Mouse (Mus musculus) layer of hippocampus, adult 11-12 months (tissue): ENCODE measurements around the gene Mtmr14.

Experiments
- DNase-seq: peaks from one replicate; pipeline ENCODE4 v3.0.0; 2022; ENCODE audit warnings: low spot score

Gene Mtmr14

DNA sequence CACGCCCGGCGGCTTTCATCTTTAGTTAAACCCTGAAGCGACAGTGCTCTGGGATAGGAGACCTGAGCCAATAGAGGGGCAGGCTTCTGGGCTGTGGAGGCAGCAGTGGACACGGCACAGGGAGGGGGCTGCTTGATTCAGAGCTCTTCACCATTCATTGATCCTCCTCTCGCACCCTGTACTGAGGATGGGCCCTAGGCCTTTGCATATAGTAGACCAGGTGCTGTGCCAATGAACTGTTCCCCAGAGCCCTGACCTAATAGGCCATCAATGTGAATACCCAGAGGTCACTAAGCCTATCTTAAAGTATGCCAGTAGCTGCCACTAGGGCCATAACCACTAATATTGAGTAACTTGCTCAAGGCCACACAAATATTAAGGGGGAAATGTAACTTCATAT lies 44.0 kb downstream of the Mtmr14 start:
- DNase-seq = no peak

DNA sequence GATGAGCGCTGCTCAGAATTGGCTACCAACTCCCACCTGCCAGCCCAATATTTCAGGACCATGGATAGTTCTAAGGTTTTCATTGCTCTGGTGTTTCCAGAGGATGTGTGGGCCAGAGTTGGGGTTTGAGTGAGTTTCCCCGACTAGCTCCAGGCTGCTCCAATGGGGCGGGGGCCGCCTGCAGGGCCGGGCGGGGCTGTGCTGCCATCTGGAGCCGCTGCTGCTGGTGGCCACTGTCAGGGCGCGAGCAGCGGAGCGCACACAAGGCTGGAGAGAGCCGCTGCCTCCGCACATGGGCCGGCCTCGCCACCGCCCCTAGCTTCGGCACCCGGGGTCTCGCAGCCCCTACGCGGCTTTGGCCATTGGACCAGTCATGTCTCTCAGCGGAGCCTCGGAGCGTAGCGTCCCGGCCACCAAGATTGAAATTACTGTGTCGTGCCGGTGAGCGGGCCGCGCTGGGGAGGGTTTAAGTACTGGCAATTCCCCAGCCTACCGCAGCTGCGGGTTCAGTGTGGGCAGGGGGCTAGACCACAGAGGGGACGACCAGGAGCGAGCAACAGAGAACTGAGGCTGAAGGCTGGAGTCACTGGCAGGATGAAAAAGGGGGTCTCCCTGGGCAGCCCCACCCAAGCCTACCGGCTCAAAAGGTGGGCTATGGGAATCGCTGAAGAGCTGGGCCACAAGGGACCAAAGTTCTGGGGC lies 44.6 kb downstream of the Mtmr14 start, which contains the start of gene Cpne9:
Gene Cpne9, plus strand, starts transcription at position 207 of the 702 bp plus-strand sequence.
- peak; percentile 21 for DNase-seq

- DNase-seq = no peak
Measured at GRCm38 (mm10) chr6:113282969-113283368, 45.3 kb downstream of the Mtmr14 start.

- no peak for DNase-seq
Measured at GRCm38 (mm10) chr6:113283500-113283899, 45.9 kb downstream of the Mtmr14 start.

DNA sequence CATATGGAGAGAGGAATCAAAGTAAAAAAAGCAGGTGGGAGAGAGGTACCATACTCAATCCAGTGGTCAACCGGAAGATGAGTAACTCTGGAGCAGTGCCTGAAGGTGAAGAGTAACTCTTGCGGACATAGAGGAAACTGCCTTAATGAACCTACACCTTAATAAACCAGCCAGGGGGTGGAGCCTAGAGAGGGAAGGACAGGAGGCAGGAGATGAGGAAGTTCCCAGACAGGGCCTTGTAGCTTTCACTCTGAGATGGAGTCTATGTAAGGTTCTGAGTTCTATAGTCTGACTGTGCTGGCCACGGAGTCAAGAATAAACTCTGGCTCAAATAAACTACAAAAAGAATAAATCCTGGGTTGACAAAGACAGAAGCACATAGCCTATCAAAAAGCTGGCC lies 47.3 kb downstream of the Mtmr14 start:
- no peak for DNase-seq

- no peak for DNase-seq
Measured at GRCm38 (mm10) chr6:113286316-113286715, 48.7 kb downstream of the Mtmr14 start.

DNA sequence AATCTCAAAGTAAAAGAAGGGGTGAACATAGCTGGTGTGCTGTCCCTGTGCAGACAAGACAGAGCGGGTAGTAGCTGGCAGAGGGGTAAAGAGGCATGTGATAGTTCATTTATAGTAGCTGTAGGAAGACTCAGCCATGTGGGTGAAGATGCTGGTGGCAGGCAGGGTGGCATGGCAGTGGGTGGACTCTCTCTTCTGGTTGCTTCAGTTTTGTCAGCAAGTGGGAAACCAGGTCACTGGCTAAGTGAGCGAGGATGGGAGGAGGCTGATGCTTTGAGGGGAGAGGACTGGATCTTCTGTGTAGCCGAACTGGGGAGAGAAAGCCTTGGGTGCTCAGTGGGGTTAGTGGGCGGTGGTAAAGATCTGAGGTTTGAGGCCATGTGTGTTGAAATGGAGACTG lies 49.6 kb downstream of the Mtmr14 start:
- DNase-seq = no peak

DNA sequence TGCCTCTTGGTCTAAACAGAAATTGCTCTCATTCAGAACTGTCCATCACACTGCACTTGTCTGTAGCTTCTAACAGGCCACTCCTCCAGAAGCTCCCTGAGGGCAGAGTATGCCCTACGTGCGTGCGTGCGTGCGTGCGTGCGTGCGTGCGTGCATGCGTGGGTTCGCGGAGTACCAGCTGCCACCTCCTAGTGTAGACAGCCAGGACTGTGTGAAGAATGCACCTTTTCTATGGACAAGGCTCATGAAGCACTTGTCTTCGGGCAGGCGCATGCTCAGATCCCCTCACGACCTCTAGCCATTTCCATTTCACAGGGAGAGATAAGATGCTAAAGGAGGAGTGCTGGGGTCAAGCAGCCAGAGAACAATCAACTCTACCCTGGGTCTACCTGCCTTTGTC lies 51.7 kb downstream of the Mtmr14 start:
- no peak for DNase-seq

DNA sequence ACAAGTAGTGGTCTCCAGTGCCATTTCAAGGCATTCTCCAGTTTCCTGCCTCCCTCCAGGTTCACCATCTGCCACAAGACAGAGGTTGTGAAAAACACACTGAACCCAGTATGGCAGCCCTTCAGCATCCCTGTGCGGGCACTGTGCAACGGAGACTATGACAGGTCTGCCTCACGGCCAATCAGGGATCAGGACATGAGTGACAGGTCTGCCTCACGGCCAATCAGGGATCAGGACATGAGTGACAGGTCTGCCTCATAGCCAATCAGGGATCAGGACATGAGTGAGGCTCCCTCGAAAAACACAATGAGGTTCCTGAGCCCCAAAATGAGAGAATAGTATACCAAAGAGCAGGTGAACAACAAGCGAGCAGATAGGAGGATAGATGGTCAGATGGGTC lies 52.7 kb downstream of the Mtmr14 start:
- DNase-seq = no peak

DNA sequence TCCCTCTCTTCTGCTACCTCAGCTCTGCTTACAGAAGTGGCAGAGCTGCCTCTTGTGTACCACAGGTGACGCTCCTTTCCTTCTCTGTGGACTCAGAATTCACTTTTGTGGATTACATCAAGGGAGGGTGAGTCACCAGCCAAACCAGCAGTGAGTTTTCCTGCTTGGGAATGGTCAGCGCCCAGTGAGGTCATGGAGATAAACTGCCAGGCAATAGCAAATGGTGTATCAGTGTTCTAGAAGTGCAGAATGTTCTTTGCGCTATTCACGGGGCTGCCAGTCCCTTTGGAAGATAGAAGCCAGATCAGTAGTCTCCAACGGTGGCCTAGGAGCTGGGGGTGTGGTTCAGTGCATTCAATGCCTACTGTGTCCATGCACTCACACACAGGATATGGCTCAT lies 55.3 kb downstream of the Mtmr14 start:
- DNase-seq = no peak

GRCm38 (mm10) chr6:113296046-113296445 lies 58.4 kb downstream of the Mtmr14 start:
- DNase-seq = no peak

GRCm38 (mm10) chr6:113296639-113297038 lies 59.0 kb downstream of the Mtmr14 start:
- no peak for DNase-seq

- no peak for DNase-seq
Measured at GRCm38 (mm10) chr6:113301350-113301749, 63.7 kb downstream of the Mtmr14 start.

DNA sequence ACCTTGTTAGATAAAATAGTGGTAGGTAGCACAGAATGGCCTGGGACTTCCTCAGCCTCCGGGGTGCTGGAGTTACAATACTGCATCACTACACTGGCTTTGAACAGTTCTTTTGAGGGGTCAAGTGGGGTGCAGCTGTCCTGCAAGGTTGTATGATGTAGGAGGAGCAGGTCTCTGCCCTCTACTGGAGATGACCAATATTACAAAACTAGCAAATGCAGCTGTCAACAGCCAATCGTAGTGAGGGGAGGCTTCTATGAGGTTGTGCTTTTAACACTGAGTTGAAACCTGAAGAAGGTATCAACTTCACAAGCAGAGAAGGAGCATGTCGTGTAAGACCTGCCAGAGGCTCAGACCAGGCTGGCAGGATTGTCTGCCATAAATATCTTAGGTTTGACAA lies 64.6 kb downstream of the Mtmr14 start:
- no peak for DNase-seq

- DNase-seq = peak; percentile 99
Measured at GRCm38 (mm10) chr6:113306322-113306985, 68.8 kb downstream of the Mtmr14 start.

DNA sequence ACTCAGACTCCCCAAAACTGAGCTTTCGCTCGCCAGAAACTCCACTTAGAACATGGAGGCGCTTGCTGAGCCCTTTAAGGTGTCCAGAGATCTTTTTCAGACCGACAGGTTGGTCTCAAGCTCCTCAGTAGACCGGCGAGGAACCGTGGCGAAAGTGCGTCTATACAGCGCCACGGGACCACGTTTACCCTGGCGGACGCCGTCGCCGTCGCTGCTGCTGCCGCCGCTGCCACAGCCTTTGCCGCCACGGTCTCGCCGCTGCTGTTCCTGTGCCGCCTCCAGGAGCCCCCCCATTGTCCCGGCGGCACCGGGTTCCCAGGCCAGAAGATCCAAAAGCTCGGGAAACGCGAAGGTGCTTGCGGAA lies 69.3 kb downstream of the Mtmr14 start, which contains the start of gene Brpf1:
Gene Brpf1, plus strand, starts transcription at position 152 of the 364 bp plus-strand sequence.
- DNase-seq = no peak

- peak; percentile 49 for DNase-seq
Measured at GRCm38 (mm10) chr6:113307481-113308121, 70.0 kb downstream of the Mtmr14 start.

DNA sequence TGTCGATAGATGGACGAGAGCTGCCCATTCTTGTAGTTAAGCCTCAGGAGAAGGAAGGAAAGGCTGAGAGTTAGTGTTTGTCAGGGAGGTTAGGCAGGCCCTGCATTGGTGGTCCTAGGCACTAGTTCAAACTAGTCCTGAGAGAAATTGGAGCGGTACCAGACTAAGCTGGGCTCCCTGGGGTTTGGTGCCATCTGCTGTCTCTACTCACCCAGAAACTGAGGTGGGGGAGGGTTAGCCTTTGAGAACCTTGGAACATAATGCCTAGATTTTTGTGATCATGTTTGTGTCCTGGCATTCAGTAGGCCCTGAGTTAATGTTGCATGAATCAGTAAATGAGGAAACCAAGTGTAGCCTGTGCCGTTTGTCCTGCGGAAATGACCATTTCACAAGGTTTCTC lies 70.5 kb downstream of the Mtmr14 start:
- DNase-seq = peak; percentile 61

DNA sequence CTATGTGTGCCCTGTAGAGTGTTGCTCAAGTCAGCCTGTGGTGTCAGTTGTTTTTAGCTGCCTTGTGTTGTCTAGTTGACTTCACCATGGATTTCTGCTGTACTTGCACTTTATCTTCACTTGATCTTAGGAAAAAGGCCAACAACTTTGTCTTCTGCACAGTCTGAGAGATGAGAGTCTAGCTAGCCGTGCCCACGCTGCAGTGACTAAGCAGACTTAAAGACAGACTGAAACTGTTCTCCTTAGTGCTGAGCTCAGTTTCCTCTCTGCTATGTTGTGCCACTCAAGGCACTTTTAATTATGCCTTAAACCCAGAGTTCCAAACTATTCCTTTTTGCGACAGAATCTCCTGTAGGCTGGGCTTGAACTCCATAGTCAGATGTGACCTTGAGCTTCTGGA lies 78.3 kb downstream of the Mtmr14 start:
- DNase-seq = no peak

GRCm38 (mm10) chr6:113326533-113327315 lies 89.1 kb downstream of the Mtmr14 start, which contains the start of gene Ogg1:
TSS of gene Ogg1 (plus strand) at chr6:113326972.
- peak; percentile 99 for DNase-seq

- DNase-seq = no peak
Measured at GRCm38 (mm10) chr6:113329396-113329795, 91.8 kb downstream of the Mtmr14 start.

DNA sequence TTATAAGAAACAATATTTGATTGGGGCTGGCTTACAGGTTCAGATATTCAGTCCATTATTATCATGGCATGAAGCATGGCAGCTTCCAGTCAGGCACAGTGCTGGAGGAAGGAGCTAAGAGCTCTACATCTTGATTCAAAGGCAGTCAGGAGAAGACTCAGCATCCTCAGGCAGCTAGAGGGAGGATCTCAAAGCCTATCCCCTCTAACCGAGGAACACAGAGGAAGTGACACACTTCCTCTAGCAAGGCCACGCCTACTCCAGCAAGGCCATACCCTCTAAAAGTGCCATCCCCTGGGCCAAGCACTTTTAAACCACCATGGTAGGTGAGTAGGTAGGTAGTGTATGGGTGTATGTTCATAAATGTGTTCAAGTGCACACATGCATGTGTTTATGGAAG lies 92.9 kb downstream of the Mtmr14 start:
- DNase-seq = no peak
